Comparison of ENCODE assay signal across 8 mouse cellular contexts in genomic region chr6:134147596-134148442, GRCm38 (mm10).
DNase-seq lines count a peak whose midpoint lies in the region; ATAC-seq and TF ChIP-seq lines count a peak whose summit lies in the region.

No protein-coding gene starts in this region.

- H3K9me3 ChIP-seq in CH12.LX (replicated peaks; ENCODE audit: low read length) = no peaks in the 10 kb centered on the region
- H3K9me3 ChIP-seq in forebrain, embryonic 16.5 days (ENCODE audit: control insufficient read depth, low read length) = no peaks in the 10 kb centered on the region
- H3K9me3 ChIP-seq in kidney, postnatal 0 days (replicated peaks; ENCODE audit: low read length) = no peaks in the 10 kb centered on the region

- no peak overlapping the region for H3K27ac ChIP-seq in CH12.LX (ENCODE audit: insufficient read depth, low read depth)
- H3K27ac ChIP-seq in forebrain, embryonic 16.5 days (ENCODE audit: low read length) = no peak overlapping the region
- H3K27ac ChIP-seq in kidney, postnatal 0 days = no peak overlapping the region

- no peak for TF ChIP-seq RAD21 in CH12.LX (IDR thresholded peaks at IDR 0.05; ENCODE audit: low read depth, low read length)

- H3K4me2 ChIP-seq in CH12.LX (ENCODE audit: insufficient read depth, low read depth, poor library complexity, severe bottlenecking) = peak overlapping the region; percentile 39
- H3K4me2 ChIP-seq in forebrain, embryonic 16.5 days (ENCODE audit: low read length) = peak overlapping the region; percentile 6
- H3K4me2 ChIP-seq in kidney, postnatal 0 days (ENCODE audit: low read length) = no peak overlapping the region

- TF ChIP-seq EP300 in CH12.LX (IDR thresholded peaks at IDR 0.05; ENCODE audit: low read length) = no peak

- peak; percentile 73 for ATAC-seq in forebrain, embryonic 16.5 days
- peak; percentile 27; the same call in 1 of the 2 replicates for ATAC-seq in kidney, postnatal 0 days (replicated peaks; ENCODE audit: low FRiP score, low read depth)

- peaks cover 2% of the 10 kb centered on the region; the same call in 1 of the 2 replicates for H3K79me2 ChIP-seq in CH12.LX (replicated peaks; ENCODE audit: control insufficient read depth, extremely low read depth, insufficient read depth, poor library complexity, severe bottlenecking)

- in situ Hi-C loops in CH12.LX (cut with MboI; ENCODE audit: low pct_ligation_motif_present, low pct_unique_long_range_greater_than_20kb, low sequenced_read_pairs) = no loop called here

- H3K36me3 ChIP-seq in CH12.LX (replicated peaks in 1 of 2; ENCODE audit: control insufficient read depth in 1 of 2, insufficient read depth in 1 of 2, low read length in 1 of 2) = peaks cover 2 to 69% of the 10 kb centered on the region in 2 experiments
- no peaks in the 10 kb centered on the region for H3K36me3 ChIP-seq in forebrain, embryonic 16.5 days (ENCODE audit: control insufficient read depth, insufficient read depth)
- no peaks in the 10 kb centered on the region for H3K36me3 ChIP-seq in kidney, postnatal 0 days (ENCODE audit: insufficient read depth, low read length)

- no peak for TF ChIP-seq POLR2A in CH12.LX (IDR thresholded peaks at IDR 0.05; ENCODE audit: low read depth, low read length)

- dilution Hi-C loops in CH12.LX (cut with MboI; ENCODE audit: extremely low pct_ligation_motif_present, extremely low pct_unique_long_range_greater_than_20kb, low sequenced_read_pairs) = no loop called here

- no peak for TF ChIP-seq CTCF in CH12.LX (conservative IDR thresholded peaks at IDR 0.05 in 1 of 2, IDR thresholded peaks at IDR 0.05 in 1 of 2; ENCODE audit: low read depth in 2 of 2, low read length in 2 of 2)
- no peak for TF ChIP-seq CTCF in kidney, postnatal 0 days (IDR thresholded peaks at IDR 0.05; ENCODE audit: low read depth)

- no peaks in the 10 kb centered on the region for H3K27me3 ChIP-seq in CH12.LX (replicated peaks)
- no peaks in the 10 kb centered on the region for H3K27me3 ChIP-seq in forebrain, embryonic 16.5 days (replicated peaks; ENCODE audit: control insufficient read depth, insufficient read depth, low read length)
- no peaks in the 10 kb centered on the region for H3K27me3 ChIP-seq in kidney, postnatal 0 days (ENCODE audit: insufficient read depth, low read length)

- WGBS in forebrain, embryonic 16.5 days = 29% methylated on average over 22 of the region's 22 CpGs
- WGBS in kidney, postnatal 0 days = 55% methylated on average over 22 of the region's 22 CpGs

- no peak overlapping the region for H3K4me3 ChIP-seq in CH12.LX (replicated peaks in 1 of 3; ENCODE audit: low read depth in 2 of 3, low read length in 2 of 3, poor library complexity in 1 of 3)
- no peak overlapping the region for H3K4me3 ChIP-seq in forebrain, embryonic 16.5 days (replicated peaks; ENCODE audit: low read length)
- H3K4me3 ChIP-seq in kidney, postnatal 0 days (replicated peaks; ENCODE audit: low read depth, low read length) = no peak overlapping the region

- H3K9ac ChIP-seq in CH12.LX (ENCODE audit: insufficient read depth, low read depth) = no peak overlapping the region
- no peak overlapping the region for H3K9ac ChIP-seq in forebrain, embryonic 16.5 days (replicated peaks; ENCODE audit: low read depth, low read length)
- H3K9ac ChIP-seq in kidney, postnatal 0 days (ENCODE audit: low read depth, low read length) = no peak overlapping the region

- peaks cover 25 to 99% of the 10 kb centered on the region in 2 experiments for H3K4me1 ChIP-seq in CH12.LX (ENCODE audit: control insufficient read depth in 1 of 2, insufficient read depth in 2 of 2)
- peaks cover 20% of the 10 kb centered on the region for H3K4me1 ChIP-seq in forebrain, embryonic 16.5 days (replicated peaks; ENCODE audit: control insufficient read depth, insufficient read depth, low read length)
- H3K4me1 ChIP-seq in kidney, postnatal 0 days (replicated peaks; ENCODE audit: insufficient read depth, low read length) = peaks cover 24% of the 10 kb centered on the region

- DNase-seq in adrenal gland, postnatal 10 days = peak; percentile 26
- no peak for DNase-seq in adrenal gland, adult 2 months
- DNase-seq in CH12.LX (ENCODE audit: extremely low read depth) = no peak
- DNase-seq in kidney, postnatal 0 days (ENCODE audit: low spot score) = peak; percentile 32
- DNase-seq in testis, postnatal 10 days (ENCODE audit: low spot score) = peak; percentile 53
- no peak for DNase-seq in layer of hippocampus, postnatal 10 days (ENCODE audit: low spot score in 2 of 2)
- DNase-seq in urinary bladder, postnatal 4 days (ENCODE audit: low spot score in 2 of 2) = no peak

TF ChIP-seq in CH12.LX, 34 proteins besides CTCF, POLR2A, EP300 and RAD21:
- TF ChIP-seq USF2 (conservative IDR thresholded peaks at IDR 0.05; ENCODE audit: low read depth, low read length) = no peak
- peak; percentile 11; the same call in 1 of the 2 replicates for TF ChIP-seq IRF4 (IDR thresholded peaks at IDR 0.05; ENCODE audit: low read depth, low read length)
- peak; percentile 43; the same call in 1 of the 2 replicates for TF ChIP-seq TCF12 (IDR thresholded peaks at IDR 0.05; ENCODE audit: low read depth, low read length)
- no peak for TF ChIP-seq CHD1 (IDR thresholded peaks at IDR 0.05; ENCODE audit: low read depth, low read length)
- TF ChIP-seq ETS1 (conservative IDR thresholded peaks at IDR 0.05; ENCODE audit: low read depth, low read length) = peak; percentile 55
- TF ChIP-seq BHLHE40 (IDR thresholded peaks at IDR 0.05; ENCODE audit: low read depth, low read length) = peak; percentile 27; the same call in 1 of the 2 replicates

Comparison
In these comparisons a context has a peak if more than half of its experiments do, and no peak if none do; other contexts are left out.
1. DNase-seq: peak in adrenal gland, postnatal 10 days (single experiment), kidney, postnatal 0 days (single experiment) and testis, postnatal 10 days (single experiment); none in adrenal gland, adult 2 months (single experiment), CH12.LX (single experiment), layer of hippocampus, postnatal 10 days (0 of 2) and urinary bladder, postnatal 4 days (0 of 2).